Mouse (Mus musculus): Measurements from ENCODE around the gene Nek7. TPM values are rescaled to one million over a fixed set of nuclear protein-coding genes. Genes with fewer than 3 reads are reported as not detected.

Nek7 gene
- polyA plus RNA-seq (2014; fragmentation: Nextera tagmentation; extraction: Ambion mirVana): 30.6 and 37.1 TPM in 2 replicates

GRCm38 (mm10) chr1:138619996-138620461, at the start of gene Nek7:
Nek7 (minus strand) TSS chr1:138620141.
- ATAC-seq (ENCODE audit: low FRiP score): peak; percentile 19; the same call in 1 of the 2 replicates
- Histone ChIP-seq H3K27me3 (ENCODE audit: control insufficient read depth, insufficient read depth, low read length) (no peaks in the 10 kb centered on the region), H3K4me1 (ENCODE audit: control insufficient read depth, insufficient read depth, low read length) (peaks cover 5% of the 10 kb centered on the region; the same call in 1 of the 2 replicates), H3K27ac (ENCODE audit: low read depth, low read length) (peak within 1 kb of the TSS; percentile 90), H3K9me3 (ENCODE audit: control insufficient read depth, low read length) (no peaks in the 10 kb centered on the region), H3K36me3 (ENCODE audit: control insufficient read depth, insufficient read depth, low read length) (no peaks in the 10 kb centered on the region), H3K4me2 (peak within 1 kb of the TSS; percentile 66), H3K4me3 (ENCODE audit: low read depth, low read length) (peak within 1 kb of the TSS; percentile 60), H3K9ac (ENCODE audit: low read length) (peak within 1 kb of the TSS; percentile 74)
- 4% methylated on average over 11 of the region's 11 CpGs for WGBS
- no peak for DNase-seq (ENCODE audit: low spot score, missing footprints)

- WGBS: 65% methylated on average over 2 of the region's 2 CpGs
- H3K36me3 ChIP-seq (ENCODE audit: control insufficient read depth, insufficient read depth, low read length): no peaks in the 10 kb centered on the region
- ATAC-seq (ENCODE audit: low FRiP score): no peak
- H3K4me1 ChIP-seq (ENCODE audit: control insufficient read depth, insufficient read depth, low read length): no peaks in the 10 kb centered on the region
- DNase-seq (ENCODE audit: low spot score, missing footprints): no peak
- H3K4me3 ChIP-seq (ENCODE audit: low read depth, low read length): no peak overlapping the region
- H3K4me2 ChIP-seq: no peak overlapping the region
- H3K27me3 ChIP-seq (ENCODE audit: control insufficient read depth, insufficient read depth, low read length): no peaks in the 10 kb centered on the region
- no peaks in the 10 kb centered on the region for H3K9me3 ChIP-seq (ENCODE audit: control insufficient read depth, low read length)
- no peak overlapping the region for H3K27ac ChIP-seq (ENCODE audit: low read depth, low read length)
- H3K9ac ChIP-seq (ENCODE audit: low read length): no peak overlapping the region
Measured at GRCm38 (mm10) chr1:138662342-138662741, 42.4 kb upstream of the Nek7 start.

- H3K27ac ChIP-seq (ENCODE audit: low read depth, low read length): no peak overlapping the region
- no peaks in the 10 kb centered on the region for H3K9me3 ChIP-seq (ENCODE audit: control insufficient read depth, low read length)
- no peak overlapping the region for H3K4me2 ChIP-seq
- DNase-seq (ENCODE audit: low spot score, missing footprints) (no peak), ATAC-seq (ENCODE audit: low FRiP score) (no peak)
- no peaks in the 10 kb centered on the region for H3K27me3 ChIP-seq (ENCODE audit: control insufficient read depth, insufficient read depth, low read length)
- no peak overlapping the region for H3K4me3 ChIP-seq (ENCODE audit: low read depth, low read length)
- H3K4me1 ChIP-seq (ENCODE audit: control insufficient read depth, insufficient read depth, low read length): no peaks in the 10 kb centered on the region
- H3K9ac ChIP-seq (ENCODE audit: low read length): no peak overlapping the region
- H3K36me3 ChIP-seq (ENCODE audit: control insufficient read depth, insufficient read depth, low read length): no peaks in the 10 kb centered on the region
Measured at GRCm38 (mm10) chr1:138654212-138654611, 34.3 kb upstream of the Nek7 start.

GRCm38 (mm10) chr1:138644991-138645390, 25.1 kb upstream of the Nek7 start:
- no peaks in the 10 kb centered on the region for H3K36me3 ChIP-seq (ENCODE audit: control insufficient read depth, insufficient read depth, low read length)
- H3K27me3 ChIP-seq (ENCODE audit: control insufficient read depth, insufficient read depth, low read length): no peaks in the 10 kb centered on the region
- WGBS: 82% methylated on average over 3 of the region's 3 CpGs
- no peak for ATAC-seq (ENCODE audit: low FRiP score)
- no peak overlapping the region for H3K4me2 ChIP-seq
- no peaks in the 10 kb centered on the region for H3K9me3 ChIP-seq (ENCODE audit: control insufficient read depth, low read length)
- DNase-seq (ENCODE audit: low spot score, missing footprints): peak; percentile 39
- H3K9ac ChIP-seq (ENCODE audit: low read length): no peak overlapping the region
- H3K4me3 ChIP-seq (ENCODE audit: low read depth, low read length): no peak overlapping the region
- H3K4me1 ChIP-seq (ENCODE audit: control insufficient read depth, insufficient read depth, low read length): no peaks in the 10 kb centered on the region
- no peak overlapping the region for H3K27ac ChIP-seq (ENCODE audit: low read depth, low read length)

GRCm38 (mm10) chr1:138643306-138643830, 23.4 kb upstream of the Nek7 start:
- Histone ChIP-seq H3K9ac (ENCODE audit: low read length) (no peak overlapping the region), H3K9me3 (ENCODE audit: control insufficient read depth, low read length) (no peaks in the 10 kb centered on the region), H3K4me1 (ENCODE audit: control insufficient read depth, insufficient read depth, low read length) (no peaks in the 10 kb centered on the region), H3K4me2 (no peak overlapping the region), H3K27me3 (ENCODE audit: control insufficient read depth, insufficient read depth, low read length) (no peaks in the 10 kb centered on the region), H3K36me3 (ENCODE audit: control insufficient read depth, insufficient read depth, low read length) (no peaks in the 10 kb centered on the region), H3K27ac (ENCODE audit: low read depth, low read length) (no peak overlapping the region), H3K4me3 (ENCODE audit: low read depth, low read length) (no peak overlapping the region)
- WGBS: 90% methylated on average over 3 of the region's 3 CpGs
- DNase-seq (ENCODE audit: low spot score, missing footprints): peak; percentile 33
- ATAC-seq (ENCODE audit: low FRiP score): no peak

- ATAC-seq (ENCODE audit: low FRiP score) (no peak), DNase-seq (ENCODE audit: low spot score, missing footprints) (peak; percentile 44)
- no peak overlapping the region for H3K9ac ChIP-seq (ENCODE audit: low read length)
- WGBS: 78% methylated on average over 4 of the region's 4 CpGs
- no peaks in the 10 kb centered on the region for H3K36me3 ChIP-seq (ENCODE audit: control insufficient read depth, insufficient read depth, low read length)
- no peaks in the 10 kb centered on the region for H3K9me3 ChIP-seq (ENCODE audit: control insufficient read depth, low read length)
- H3K4me3 ChIP-seq (ENCODE audit: low read depth, low read length): no peak overlapping the region
- H3K4me2 ChIP-seq: no peak overlapping the region
- no peaks in the 10 kb centered on the region for H3K27me3 ChIP-seq (ENCODE audit: control insufficient read depth, insufficient read depth, low read length)
- H3K4me1 ChIP-seq (ENCODE audit: control insufficient read depth, insufficient read depth, low read length): no peaks in the 10 kb centered on the region
- no peak overlapping the region for H3K27ac ChIP-seq (ENCODE audit: low read depth, low read length)
Measured at GRCm38 (mm10) chr1:138640934-138641461, 21.1 kb upstream of the Nek7 start.

GRCm38 (mm10) chr1:138637850-138638249, 17.9 kb upstream of the Nek7 start:
- no peak overlapping the region for H3K4me2 ChIP-seq
- no peaks in the 10 kb centered on the region for H3K9me3 ChIP-seq (ENCODE audit: control insufficient read depth, low read length)
- no peaks in the 10 kb centered on the region for H3K27me3 ChIP-seq (ENCODE audit: control insufficient read depth, insufficient read depth, low read length)
- no peak for DNase-seq (ENCODE audit: low spot score, missing footprints)
- no peaks in the 10 kb centered on the region for H3K36me3 ChIP-seq (ENCODE audit: control insufficient read depth, insufficient read depth, low read length)
- no peak overlapping the region for H3K27ac ChIP-seq (ENCODE audit: low read depth, low read length)
- H3K4me1 ChIP-seq (ENCODE audit: control insufficient read depth, insufficient read depth, low read length): no peaks in the 10 kb centered on the region
- H3K4me3 ChIP-seq (ENCODE audit: low read depth, low read length): no peak overlapping the region
- no peak for ATAC-seq (ENCODE audit: low FRiP score)
- H3K9ac ChIP-seq (ENCODE audit: low read length): no peak overlapping the region

GRCm38 (mm10) chr1:138634561-138634960, 14.6 kb upstream of the Nek7 start:
- Histone ChIP-seq H3K36me3 (ENCODE audit: control insufficient read depth, insufficient read depth, low read length) (no peaks in the 10 kb centered on the region), H3K9me3 (ENCODE audit: control insufficient read depth, low read length) (no peaks in the 10 kb centered on the region), H3K4me2 (no peak overlapping the region), H3K9ac (ENCODE audit: low read length) (no peak overlapping the region), H3K27ac (ENCODE audit: low read depth, low read length) (no peak overlapping the region), H3K4me1 (ENCODE audit: control insufficient read depth, insufficient read depth, low read length) (no peaks in the 10 kb centered on the region), H3K4me3 (ENCODE audit: low read depth, low read length) (no peak overlapping the region), H3K27me3 (ENCODE audit: control insufficient read depth, insufficient read depth, low read length) (no peaks in the 10 kb centered on the region)
- ATAC-seq (ENCODE audit: low FRiP score) (no peak), DNase-seq (ENCODE audit: low spot score, missing footprints) (no peak)
- 93% methylated on average over 1 of the region's 1 CpGs for WGBS

GRCm38 (mm10) chr1:138628919-138629318, 9.0 kb upstream of the Nek7 start:
- no peaks in the 10 kb centered on the region for H3K9me3 ChIP-seq (ENCODE audit: control insufficient read depth, low read length)
- DNase-seq (ENCODE audit: low spot score, missing footprints): no peak
- no peaks in the 10 kb centered on the region for H3K4me1 ChIP-seq (ENCODE audit: control insufficient read depth, insufficient read depth, low read length)
- H3K4me2 ChIP-seq: no peak overlapping the region
- WGBS: 86% methylated on average over 4 of the region's 4 CpGs
- no peaks in the 10 kb centered on the region for H3K36me3 ChIP-seq (ENCODE audit: control insufficient read depth, insufficient read depth, low read length)
- no peak overlapping the region for H3K4me3 ChIP-seq (ENCODE audit: low read depth, low read length)
- H3K27me3 ChIP-seq (ENCODE audit: control insufficient read depth, insufficient read depth, low read length): no peaks in the 10 kb centered on the region
- no peak for ATAC-seq (ENCODE audit: low FRiP score)
- H3K9ac ChIP-seq (ENCODE audit: low read length): no peak overlapping the region
- no peak overlapping the region for H3K27ac ChIP-seq (ENCODE audit: low read depth, low read length)

Measured in midbrain, embryonic 11.5 days (tissue).